Mouse (Mus musculus) right cerebral cortex, postnatal 25 days (tissue): Measurements from ENCODE around the gene Tent4b.

Source experiments
- DNase-seq: peaks from one replicate; pipeline ENCODE4 v3.0.0; 2022

The Tent4b gene

DNA sequence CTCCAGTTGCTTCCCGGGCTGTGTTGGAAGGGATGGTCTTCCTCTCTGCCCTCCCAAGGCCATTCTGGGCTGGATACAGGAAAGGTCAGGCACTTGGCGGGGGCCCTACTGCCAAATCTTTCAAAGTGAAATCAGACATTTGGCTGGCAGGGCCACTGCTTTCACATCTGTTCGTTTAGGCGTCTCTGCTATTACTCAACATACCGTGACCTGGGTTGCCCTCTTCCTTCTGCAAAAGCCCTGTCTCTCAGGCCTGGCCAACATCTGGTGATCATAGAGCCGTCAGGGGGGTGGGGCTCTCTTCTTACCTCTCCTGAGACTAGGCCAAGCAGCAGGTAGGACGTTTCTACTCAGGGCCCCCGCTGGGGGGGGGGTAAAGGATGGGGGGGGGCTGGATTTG lies 83.7 kb downstream of the Tent4b start:
- DNase-seq = no peak

DNA sequence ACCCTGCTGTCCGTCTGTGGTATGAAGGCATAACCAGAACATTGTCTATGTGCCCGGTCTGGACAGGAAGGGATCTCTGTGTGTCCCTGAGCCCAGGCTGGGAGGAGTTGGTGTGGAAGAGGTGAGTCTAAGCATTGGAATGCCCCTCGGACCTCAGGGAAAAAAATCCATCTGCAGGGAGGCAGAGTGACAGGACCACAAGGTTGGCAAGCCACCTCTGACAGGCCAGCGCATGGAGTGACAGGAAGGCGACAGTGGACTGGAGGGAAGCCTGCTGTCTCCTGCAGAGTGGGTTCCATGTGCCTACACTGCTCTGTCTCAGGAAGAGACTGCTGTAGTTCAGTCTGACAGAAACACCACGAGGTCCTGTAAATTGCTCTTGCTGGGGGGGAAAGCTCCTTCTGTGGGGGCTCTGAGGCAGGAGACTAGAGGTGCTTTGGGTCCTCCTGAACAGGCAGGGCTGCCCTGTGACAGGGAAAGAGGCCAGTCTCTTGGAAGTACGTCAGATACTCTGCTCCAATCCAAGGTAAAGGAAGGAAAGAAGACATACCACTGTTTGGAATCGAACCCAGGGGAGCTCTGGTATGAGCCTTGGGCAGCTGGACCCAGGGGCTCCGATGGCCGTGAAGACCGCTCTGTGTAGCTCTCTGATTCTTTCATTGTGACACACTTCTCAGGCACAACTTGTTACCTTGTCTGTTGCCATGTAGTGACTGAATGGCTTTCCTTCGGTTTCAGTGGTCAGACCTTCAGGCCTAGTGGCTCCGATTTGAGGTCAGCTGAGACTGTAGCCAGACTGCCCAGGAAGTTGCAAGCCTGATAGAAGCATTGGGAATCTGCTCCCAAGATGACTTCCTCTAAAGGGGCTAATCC lies 84.5 kb downstream of the Tent4b start:
- no peak for DNase-seq

DNA sequence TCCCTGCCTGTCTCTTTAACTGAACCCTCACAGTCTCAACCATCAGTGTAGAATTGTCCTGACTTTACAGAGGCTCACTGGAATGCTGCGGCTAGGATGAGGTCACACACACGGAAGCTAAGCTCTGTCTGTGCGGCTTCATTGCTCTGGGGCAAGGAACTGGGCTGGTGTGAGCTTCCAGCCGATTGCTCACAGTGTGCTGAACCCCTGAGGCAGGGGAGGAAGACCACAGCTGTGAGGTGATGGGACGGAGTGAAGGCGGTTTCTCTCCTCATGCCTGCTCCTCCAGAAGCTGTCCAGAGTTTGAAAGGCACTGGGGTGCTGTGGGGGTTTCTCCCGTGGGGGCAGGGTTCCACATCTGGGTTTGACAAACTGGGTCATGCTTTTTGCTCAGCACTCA lies 85.7 kb downstream of the Tent4b start:
- no peak for DNase-seq

DNA sequence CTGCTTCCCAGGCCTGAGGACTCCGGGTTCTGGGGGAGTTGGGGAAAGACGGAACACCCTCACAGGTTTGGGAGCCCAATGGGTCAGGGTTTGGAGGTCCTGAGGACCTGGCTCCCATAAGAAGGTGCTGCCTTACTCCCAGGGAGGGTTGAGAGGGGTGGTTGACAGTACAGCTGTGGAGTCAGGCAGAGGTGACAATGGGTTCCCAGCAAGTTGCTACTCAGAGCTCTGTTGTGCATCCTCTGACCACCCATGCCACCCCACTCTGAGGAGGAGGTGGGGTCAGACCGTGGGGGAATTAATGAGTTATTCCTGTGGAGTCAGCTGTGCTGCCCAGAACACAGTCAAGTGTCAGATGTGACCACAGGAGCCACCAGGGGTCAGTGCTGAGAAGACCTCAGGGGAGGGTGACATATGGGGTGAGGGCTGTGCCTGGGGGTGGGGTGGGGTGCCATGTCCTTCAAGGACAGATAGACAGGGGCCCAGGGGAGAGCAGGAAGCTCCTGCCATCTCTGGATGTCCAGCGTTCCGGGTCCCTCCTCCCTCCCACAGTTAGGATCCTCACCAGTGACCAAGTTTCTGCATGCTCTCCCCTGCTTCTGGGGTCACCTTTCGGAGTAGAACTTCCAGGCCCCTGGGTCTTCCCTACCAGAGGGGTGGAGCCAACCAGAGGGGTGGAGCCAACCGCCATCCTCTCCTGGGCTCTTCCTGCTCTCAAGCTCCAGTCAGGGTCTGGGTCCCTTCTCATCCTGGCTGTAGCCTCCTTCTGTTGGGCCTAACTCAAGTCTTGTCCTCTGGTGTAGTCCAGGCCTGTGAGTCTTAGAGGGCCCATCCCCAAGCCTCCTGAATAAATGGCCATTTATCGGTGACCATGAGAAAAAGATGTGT lies 86.7 kb downstream of the Tent4b start:
- DNase-seq = no peak

DNA sequence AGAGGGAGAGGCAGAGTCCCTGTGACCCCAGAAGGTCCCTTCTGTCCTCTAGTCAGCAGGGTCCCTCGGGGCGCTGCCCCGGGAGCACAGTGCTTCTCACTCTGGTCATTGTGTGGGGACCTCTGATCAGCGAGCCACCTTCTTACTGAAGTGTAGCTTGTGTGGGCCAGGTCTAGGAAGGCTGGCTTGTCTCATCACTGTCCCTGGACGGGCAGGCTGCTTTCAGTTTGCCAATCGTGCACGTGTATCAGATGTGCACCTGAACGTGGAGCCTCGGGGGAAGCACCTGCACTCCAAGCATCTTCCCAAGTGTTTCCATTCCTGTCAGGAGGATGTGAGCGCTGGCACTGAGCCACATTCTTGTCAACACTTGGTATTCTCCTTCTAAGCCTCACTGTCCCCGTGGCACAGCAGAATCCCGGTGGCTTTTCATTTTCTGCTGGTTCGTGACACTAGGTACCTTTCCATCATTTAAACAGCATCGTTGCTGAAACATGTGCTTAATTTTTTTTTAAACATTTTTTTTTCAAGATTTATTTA lies 87.5 kb downstream of the Tent4b start:
- DNase-seq = no peak

DNA sequence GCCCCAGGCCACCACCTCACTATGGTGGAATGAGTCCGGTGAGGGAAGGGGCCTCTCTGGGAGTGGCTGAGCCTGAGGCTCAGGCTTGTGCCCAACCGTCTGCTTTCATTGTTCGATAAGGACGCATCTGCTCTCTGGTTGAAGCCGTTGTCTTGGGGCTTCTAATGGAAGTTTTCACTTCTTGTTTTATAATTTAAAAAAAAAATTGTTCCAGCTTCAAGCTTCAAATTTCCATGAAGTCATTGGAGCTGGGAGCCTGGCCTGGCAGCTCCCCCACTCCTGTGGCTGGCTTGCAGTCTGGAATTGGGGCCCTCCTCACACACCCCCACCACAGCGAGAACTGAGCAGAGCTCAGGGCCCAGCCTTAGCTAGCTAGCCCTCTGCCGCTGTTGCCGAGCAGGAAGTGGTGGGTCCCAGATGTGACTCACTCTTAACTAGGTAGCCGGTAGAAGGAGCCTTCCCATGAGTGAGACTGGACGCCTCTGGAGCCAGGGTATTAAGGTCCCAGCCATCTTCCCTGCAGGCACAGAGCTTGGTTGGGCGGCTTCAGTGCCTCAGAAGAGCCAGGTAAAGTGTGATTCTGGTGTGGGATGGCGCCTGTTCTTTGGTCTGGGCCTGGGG lies 89.7 kb downstream of the Tent4b start:
- no peak for DNase-seq

DNA sequence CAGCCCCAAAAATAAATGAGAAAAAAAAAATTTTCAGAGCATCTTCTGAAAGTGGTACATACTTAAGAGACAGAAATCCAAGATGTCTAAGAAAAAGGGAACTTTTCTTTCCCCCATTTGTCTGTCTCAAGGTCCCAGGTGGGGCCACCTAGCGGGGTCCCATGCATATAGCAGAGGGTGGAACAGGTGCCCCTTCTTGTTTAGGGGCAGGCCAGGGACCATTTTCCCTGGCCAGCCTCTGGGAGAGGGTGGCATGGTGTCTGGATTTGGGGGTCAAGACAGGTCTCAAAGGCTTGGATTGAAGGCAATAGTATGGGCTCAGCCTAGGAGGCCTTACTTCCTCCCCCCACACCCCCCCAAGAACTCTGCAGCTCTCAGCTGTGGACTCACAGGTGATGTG lies 90.9 kb downstream of the Tent4b start:
- no peak for DNase-seq

DNA sequence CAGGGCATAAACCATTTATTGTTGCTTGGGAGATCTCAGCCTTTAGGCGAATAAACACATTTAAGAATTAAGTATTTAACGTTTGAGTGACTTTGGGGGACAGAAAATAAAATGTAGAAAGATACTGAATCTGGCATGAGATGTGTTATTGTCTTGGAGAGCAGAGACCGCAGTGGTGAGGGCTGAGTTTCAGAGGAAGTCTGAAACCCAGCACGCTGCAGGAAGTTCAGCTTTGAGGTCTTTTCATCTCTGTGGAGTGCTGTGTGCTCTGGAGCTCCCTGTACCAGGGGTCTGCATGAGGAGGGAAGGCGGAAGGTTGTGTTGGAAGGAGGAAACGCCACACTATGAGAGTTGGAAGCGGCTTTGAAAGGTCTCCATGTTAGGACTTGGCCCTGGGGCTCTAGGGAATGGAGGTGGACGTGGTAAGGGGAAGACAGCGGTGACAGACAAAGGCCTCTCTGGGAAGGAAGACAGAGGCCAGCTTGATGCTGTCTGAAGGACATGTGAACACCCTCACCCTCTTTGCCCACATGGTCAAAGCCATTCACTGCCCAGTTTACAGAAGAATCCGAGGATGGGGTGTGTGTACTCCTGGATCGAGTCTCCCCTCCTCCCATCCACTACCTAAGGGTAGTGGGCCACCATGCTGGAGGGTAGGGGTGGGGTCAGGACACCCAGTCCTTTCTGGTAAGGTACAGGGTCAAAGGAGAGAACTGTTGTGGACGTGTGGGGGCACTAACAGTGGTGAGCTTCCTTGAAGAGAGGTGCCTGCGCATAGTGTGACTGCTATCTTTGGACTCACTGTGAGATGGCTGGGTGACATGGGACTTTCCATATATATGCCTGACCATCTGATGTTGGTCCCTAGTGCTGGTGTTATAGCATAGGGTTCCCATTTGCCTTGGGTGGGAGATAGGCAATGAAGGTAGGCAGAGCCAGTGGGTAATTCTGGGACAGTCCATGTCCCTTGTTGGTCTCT lies 91.6 kb downstream of the Tent4b start:
- DNase-seq = no peak

DNA sequence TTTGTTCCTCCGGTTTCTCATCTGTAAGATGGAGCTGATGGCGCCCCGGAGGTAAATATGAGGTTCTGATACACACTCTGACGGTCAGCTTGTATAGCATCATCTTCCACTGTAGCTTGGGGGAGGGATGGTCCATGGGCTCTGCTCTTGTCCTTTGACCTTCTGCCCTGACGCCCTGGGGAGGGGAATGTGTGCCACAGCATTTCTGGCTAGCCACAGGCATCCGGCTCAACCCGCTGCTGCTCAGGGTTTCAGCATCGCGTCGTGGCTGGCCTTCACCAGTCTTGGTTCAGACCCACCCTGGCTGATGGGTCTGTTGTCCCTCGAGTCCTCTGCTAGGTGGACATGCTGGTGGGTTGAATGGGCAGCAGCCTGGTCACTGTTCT lies 92.3 kb downstream of the Tent4b start:
- DNase-seq = no peak

DNA sequence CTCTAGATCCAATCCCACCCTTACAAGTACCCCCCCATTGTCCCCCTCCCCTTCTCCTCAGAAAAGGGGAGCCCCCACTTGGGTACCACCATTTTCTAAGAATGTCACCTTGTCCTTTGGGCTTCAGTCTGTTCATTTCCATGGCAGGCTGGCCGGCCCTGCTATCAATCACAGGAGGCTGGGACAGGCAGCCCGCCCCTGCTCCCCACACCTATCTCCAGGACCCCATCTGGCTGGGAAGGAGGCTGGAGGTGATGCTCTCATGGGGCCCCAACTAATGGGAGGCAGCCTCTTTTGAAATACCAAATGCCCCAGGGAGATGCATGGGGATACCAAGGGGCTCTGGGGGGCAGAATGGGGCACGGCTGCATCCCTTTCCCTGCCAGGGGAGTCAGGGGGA lies 93.9 kb downstream of the Tent4b start:
- DNase-seq = no peak

DNA sequence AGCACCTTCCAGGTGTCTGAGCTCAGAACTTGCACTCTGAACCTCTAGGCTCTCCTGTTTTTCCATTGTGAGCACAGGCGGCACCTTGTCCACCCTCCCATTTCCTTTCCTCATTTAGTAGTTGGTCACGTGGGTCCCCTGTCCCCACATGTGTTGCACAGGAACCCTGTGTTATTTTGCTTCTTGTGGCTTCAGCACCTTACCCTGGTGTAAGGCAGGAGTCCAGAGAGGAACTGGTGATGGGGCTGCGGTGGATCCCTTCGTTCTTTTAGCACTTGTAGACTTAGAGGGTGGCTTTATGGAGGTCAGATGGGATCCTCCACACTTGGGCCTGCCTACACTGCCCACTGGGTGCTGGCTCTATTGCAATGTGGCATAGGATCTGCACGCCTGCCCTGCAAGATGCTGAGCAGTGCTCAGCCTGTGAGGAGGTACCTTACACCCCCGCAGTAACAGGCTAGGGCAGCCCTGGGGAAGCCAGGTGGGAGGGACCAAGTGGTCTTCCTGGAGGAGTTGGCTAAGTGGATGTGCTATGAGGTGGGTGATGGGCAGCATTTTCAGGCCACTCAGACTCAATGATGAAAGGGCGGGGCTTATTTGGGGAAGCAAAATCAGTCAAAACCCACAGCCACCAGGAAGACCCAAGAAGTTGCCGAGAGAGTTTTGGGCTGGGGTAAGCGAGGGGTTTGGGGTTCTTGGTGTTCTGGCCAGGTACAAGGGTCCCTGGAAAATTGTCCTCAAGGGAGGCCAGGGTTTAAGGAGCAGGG lies 94.8 kb downstream of the Tent4b start:
- DNase-seq = no peak

DNA sequence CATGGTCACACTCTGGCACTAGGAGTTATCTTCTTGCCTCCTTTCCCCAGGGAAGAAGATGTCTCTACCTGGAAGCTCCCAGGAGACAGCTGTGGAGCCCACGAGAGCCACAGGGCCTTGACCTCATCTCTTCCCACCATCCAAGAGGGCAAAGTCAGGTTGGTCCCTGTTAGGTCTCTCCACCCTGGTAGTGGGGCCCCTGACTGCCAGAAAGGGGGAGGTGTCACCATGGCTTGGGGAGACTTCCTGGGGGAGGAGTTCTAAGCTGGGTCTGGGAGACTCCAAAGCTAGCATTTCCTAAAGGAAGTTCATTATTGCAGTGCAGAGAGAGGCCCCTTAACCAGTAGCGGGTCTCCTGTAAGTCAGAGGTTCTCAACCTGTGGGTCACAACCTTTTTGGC lies 96.0 kb downstream of the Tent4b start:
- DNase-seq = no peak

DNA sequence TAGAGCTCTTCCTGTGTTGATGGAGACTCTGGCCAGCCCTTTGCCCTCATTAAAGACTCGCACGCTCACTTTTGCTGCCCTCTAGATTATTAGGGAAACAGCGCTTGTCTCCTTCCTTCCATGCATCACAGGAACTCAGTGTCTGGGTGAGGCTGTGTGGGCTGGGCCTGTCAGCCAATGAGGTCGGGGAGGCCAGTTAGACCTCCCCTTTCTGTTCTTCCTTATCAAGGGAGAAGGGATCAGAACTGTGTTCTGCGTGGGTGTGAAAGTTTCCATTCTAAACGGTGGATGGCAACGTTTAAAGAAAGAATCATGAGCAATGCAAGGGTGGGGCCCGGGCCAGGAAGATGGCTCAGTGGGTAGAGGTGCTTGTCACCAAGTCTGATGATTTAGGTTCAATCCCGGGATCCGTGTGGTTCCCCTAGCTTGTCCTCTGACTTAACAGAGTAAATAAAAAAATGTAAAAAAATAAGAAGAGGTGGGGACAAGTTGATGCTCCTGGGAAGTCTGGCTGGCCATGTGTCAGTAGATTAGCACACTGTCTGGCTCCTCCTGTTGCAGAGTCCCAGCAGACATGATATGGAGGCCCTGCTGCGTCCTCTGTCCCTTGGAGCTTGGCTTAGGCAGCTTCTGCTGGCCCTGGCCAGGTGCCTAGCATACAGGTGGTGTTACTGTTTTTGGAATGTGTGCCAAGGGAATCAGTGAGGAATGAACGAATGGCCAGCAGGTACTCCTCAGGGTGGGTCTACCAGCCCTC lies 99.1 kb downstream of the Tent4b start:
- no peak for DNase-seq

DNA sequence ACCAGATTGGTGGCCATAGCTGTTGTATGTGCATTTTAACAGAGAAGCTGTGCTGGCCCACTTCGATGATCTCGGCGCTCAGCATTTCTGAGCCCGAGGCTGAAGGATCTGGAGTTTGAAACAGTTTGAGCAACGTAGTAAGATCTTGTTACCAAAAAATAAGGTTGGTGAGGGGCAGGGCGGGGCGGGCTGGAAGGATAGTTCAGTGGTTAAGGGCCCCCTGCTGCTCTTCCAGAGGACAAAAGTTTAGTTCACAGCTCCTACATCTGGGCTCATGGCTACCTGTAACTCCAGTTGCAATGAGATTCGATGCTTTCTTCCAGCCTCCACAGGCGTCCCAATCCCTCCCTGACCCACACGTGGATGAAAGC lies 99.7 kb downstream of the Tent4b start:
- no peak for DNase-seq

DNA sequence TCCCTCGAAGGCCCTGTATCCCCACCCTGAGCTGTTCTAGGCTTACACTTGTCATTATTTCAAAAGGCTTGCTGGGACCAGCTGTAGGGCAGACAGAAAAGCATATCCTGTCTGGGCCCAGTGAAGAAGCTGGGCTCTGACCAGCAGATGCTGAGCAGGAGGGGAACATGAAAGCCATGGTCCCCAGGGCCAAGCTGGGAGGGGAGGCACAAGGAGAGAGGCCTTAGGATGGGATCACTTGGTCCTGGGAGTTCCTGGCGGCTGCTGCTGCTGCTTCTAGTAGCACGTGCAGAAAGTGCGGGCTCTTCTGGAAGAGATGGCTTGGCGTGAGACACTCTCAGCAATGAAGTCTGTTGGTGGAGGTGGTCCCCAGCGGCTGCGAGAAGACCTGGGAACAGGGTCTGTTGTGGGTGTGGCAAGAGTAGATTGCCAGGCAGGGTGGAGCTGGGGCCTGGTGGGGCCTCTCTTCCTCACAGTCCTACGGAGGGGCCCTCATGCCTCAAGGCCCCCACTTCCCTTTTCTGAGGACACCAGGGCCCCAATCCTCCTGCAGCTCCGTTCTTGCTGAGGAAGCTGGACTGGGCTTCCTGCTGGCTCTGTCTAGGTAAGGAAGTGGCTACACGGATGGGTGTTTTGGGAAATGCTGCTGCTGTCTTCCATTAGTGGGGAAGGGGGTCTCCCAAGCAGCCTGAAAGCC lies 101.0 kb downstream of the Tent4b start:
- DNase-seq = no peak

DNA sequence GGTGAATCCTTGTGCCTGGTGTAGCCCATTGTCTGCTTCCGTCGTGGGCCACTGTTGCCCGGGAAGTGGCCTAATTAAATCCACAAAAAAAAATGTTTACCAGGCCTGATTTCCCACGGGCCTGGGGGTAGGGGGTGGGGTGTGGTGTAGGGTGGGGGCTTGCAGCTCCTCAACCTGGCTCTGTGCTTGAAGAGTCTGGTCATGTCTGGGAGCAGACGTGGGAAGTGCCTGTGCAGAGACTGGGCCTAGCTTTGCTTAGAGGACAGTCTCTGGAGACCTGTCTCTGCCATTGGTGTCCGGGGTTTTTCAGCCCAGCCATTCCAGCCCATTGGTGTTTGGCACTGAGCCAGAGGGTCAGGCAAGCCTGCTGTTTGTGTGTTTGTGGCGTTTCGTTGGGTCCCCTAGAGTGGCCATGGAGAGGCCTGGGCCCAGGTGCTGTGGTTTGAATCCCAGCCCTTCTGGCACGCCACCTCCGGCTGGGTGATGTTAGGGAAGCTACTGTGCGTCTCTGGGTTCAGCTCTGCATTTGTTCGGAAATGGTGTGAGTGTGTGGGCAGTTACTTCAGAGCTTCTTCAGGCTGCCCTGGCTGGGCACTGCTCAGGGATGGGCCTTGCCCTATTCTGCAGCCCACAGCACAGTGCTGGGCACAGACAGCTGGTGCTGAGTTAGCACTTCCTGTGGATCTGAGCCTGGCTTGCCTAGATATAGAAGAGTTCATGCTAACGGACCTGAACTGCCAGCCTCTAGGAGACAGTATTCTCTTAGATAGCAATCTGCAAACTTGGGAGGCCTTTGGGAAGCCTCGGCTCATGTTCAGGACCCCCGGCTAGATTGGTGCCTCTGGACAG lies 102.8 kb downstream of the Tent4b start:
- no peak for DNase-seq

DNA sequence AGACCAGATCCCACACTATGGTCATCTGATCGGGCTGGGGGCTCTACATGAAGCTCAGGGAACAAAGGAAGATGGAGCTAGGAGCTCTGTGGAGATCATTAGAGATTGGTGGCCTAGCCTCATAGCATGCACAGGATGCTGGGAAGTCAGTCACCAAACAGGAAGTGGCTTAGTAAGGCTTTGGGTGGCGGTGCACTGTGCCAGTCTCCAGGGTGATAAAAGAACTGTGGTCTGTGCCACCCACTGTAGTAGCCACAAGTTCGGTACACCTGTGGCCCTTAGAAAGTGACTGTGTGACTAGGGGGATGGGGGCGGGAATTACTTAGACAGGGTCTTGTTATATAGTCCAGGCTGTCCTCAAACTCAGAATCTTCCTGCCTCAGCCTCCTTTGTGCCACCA lies 106.8 kb downstream of the Tent4b start:
- no peak for DNase-seq

DNA sequence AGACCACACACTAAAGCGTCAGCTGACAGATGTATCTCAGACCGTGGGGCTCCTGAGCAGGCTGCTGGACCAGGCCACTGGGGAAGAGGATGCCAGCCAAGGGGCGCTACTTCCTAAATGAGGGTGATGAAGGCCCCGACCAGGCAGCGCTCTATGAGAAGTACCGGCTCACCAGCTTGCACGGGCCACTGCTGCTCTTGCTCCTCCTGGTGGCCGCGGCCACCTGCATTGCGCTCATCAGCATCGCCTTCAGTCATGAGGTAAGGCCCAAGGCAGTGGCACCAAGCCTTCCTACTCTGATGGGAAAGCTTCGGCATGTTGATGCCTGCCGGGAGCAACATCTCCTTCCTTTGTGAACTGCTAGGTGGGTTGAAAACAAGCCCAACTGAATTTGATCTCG lies 107.5 kb downstream of the Tent4b start:
- no peak for DNase-seq

DNA sequence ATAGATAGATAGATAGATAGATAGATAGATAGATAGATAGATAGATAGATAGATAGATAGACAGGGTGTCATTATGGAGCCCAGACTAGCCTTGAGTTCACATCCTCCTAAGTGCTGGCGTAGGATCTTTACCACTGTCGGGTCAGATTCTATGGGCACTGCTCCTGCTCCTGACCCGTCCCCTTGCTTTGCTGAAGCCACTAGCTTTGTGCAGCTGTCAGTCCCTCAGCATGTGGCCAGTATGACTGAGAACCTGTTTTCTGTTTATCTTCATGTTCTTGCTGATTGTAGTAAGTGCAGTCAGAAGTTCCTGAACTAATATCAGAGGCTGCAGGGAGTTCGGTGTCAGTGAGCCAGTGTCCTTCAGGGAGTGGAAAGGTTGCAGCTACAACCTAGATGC lies 108.7 kb downstream of the Tent4b start:
- DNase-seq = no peak
